Mouse (Mus musculus): ENCODE measurements around the gene Eln. TPM values are rescaled to one million over a fixed set of nuclear protein-coding genes. Genes with fewer than 3 reads are reported as not detected.

The Eln gene
- polyA plus RNA-seq, 2 experiments, result 1.7 to 3.6 TPM

GRCm38 (mm10) chr5:134746201-134746600, 922 bp downstream of the Eln start:
- 54% methylated on average over 10 of the region's 10 CpGs for WGBS (ENCODE audit: insufficient replicate concordance)
- TF ChIP-seq CTCF (IDR thresholded peaks at IDR 0.05; ENCODE audit: low read depth) (no peak), EP300 (IDR thresholded peaks at IDR 0.05; ENCODE audit: low read depth) (no peak)
- H3K4me3 ChIP-seq (ENCODE audit: insufficient read depth in 1 of 2, low read depth in 2 of 2, low read length in 2 of 2), result no peak overlapping the region
- H3K27me3 ChIP-seq (ENCODE audit: control insufficient read depth, insufficient read depth, low read length), result no peaks in the 10 kb centered on the region; the same call in 1 of the 2 replicates
- no peak overlapping the region for H3K9ac ChIP-seq (replicated peaks)
- DNase-seq (ENCODE audit: low read depth in 3 of 3, low spot score in 3 of 3) (no peak), ATAC-seq (ENCODE audit: insufficient read depth) (no peak)
- H3K27ac ChIP-seq, result no peak overlapping the region
- no peak overlapping the region for H3K4me2 ChIP-seq (ENCODE audit: low read depth)
- H3K4me1 ChIP-seq (replicated peaks; ENCODE audit: control insufficient read depth in 2 of 2, insufficient read depth in 2 of 2, low read length in 1 of 2), result no peaks in the 10 kb centered on the region
- no peaks in the 10 kb centered on the region for H3K36me3 ChIP-seq (replicated peaks; ENCODE audit: control insufficient read depth, insufficient read depth, low read depth)
- H3K9me3 ChIP-seq (ENCODE audit: control insufficient read depth, low read length), result no peaks in the 10 kb centered on the region

GRCm38 (mm10) chr5:134745801-134746200, 1.3 kb downstream of the Eln start:
- DNase-seq (ENCODE audit: low read depth in 3 of 3, low spot score in 3 of 3), result no peak
- no peaks in the 10 kb centered on the region for H3K36me3 ChIP-seq (replicated peaks; ENCODE audit: control insufficient read depth, insufficient read depth, low read depth)
- H3K9ac ChIP-seq (replicated peaks), result no peak overlapping the region
- H3K4me2 ChIP-seq (ENCODE audit: low read depth), result no peak overlapping the region
- no peak overlapping the region for H3K4me3 ChIP-seq (ENCODE audit: insufficient read depth in 1 of 2, low read depth in 2 of 2, low read length in 2 of 2)
- no peaks in the 10 kb centered on the region for H3K9me3 ChIP-seq (ENCODE audit: control insufficient read depth, low read length)
- H3K4me1 ChIP-seq (replicated peaks; ENCODE audit: control insufficient read depth in 2 of 2, insufficient read depth in 2 of 2, low read length in 1 of 2), result no peaks in the 10 kb centered on the region
- TF ChIP-seq CTCF (IDR thresholded peaks at IDR 0.05; ENCODE audit: low read depth), result no peak
- no peak for TF ChIP-seq EP300 (IDR thresholded peaks at IDR 0.05; ENCODE audit: low read depth)
- no peak overlapping the region for H3K27ac ChIP-seq
- 54% methylated on average over 3 of the region's 3 CpGs for WGBS (ENCODE audit: insufficient replicate concordance)
- no peak for ATAC-seq (ENCODE audit: insufficient read depth)
- H3K27me3 ChIP-seq (ENCODE audit: control insufficient read depth, insufficient read depth, low read length), result no peaks in the 10 kb centered on the region; the same call in 1 of the 2 replicates

GRCm38 (mm10) chr5:134745000-134745399, 2.1 kb downstream of the Eln start:
- TF ChIP-seq EP300 (IDR thresholded peaks at IDR 0.05; ENCODE audit: low read depth) (no peak), CTCF (IDR thresholded peaks at IDR 0.05; ENCODE audit: low read depth) (no peak)
- Histone ChIP-seq H3K27ac (no peak overlapping the region), H3K9ac (replicated peaks) (no peak overlapping the region), H3K36me3 (replicated peaks; ENCODE audit: control insufficient read depth, insufficient read depth, low read depth) (no peaks in the 10 kb centered on the region), H3K27me3 (ENCODE audit: control insufficient read depth, insufficient read depth, low read length) (no peaks in the 10 kb centered on the region; the same call in 1 of the 2 replicates), H3K4me1 (replicated peaks; ENCODE audit: control insufficient read depth in 2 of 2, insufficient read depth in 2 of 2, low read length in 1 of 2) (no peaks in the 10 kb centered on the region), H3K4me3 (ENCODE audit: insufficient read depth in 1 of 2, low read depth in 2 of 2, low read length in 2 of 2) (no peak overlapping the region), H3K4me2 (ENCODE audit: low read depth) (no peak overlapping the region), H3K9me3 (ENCODE audit: control insufficient read depth, low read length) (no peaks in the 10 kb centered on the region)
- ATAC-seq (ENCODE audit: insufficient read depth) (no peak), DNase-seq (ENCODE audit: low read depth in 3 of 3, low spot score in 3 of 3) (no peak)
- WGBS (ENCODE audit: insufficient replicate concordance), result 67% methylated on average over 3 of the region's 3 CpGs

GRCm38 (mm10) chr5:134743991-134744390, 3.1 kb downstream of the Eln start:
- H3K27me3 ChIP-seq (ENCODE audit: control insufficient read depth, insufficient read depth, low read length), result no peaks in the 10 kb centered on the region; the same call in 1 of the 2 replicates
- H3K4me3 ChIP-seq (ENCODE audit: insufficient read depth in 1 of 2, low read depth in 2 of 2, low read length in 2 of 2), result no peak overlapping the region
- no peak overlapping the region for H3K27ac ChIP-seq
- peak overlapping the region; percentile 1; the same call in 1 of the 2 replicates for H3K4me2 ChIP-seq (ENCODE audit: low read depth)
- H3K9ac ChIP-seq (replicated peaks), result no peak overlapping the region
- TF ChIP-seq CTCF (IDR thresholded peaks at IDR 0.05; ENCODE audit: low read depth) (no peak), EP300 (IDR thresholded peaks at IDR 0.05; ENCODE audit: low read depth) (no peak)
- H3K9me3 ChIP-seq (ENCODE audit: control insufficient read depth, low read length), result no peaks in the 10 kb centered on the region
- DNase-seq (ENCODE audit: low read depth in 3 of 3, low spot score in 3 of 3), result peak in 1 of 3 experiments; percentile 4
- no peaks in the 10 kb centered on the region for H3K4me1 ChIP-seq (replicated peaks; ENCODE audit: control insufficient read depth in 2 of 2, insufficient read depth in 2 of 2, low read length in 1 of 2)
- WGBS (ENCODE audit: insufficient replicate concordance), result 44% methylated on average over 12 of the region's 12 CpGs
- no peak for ATAC-seq (ENCODE audit: insufficient read depth)
- H3K36me3 ChIP-seq (replicated peaks; ENCODE audit: control insufficient read depth, insufficient read depth, low read depth), result no peaks in the 10 kb centered on the region

- Histone ChIP-seq H3K4me1 (replicated peaks; ENCODE audit: control insufficient read depth in 2 of 2, insufficient read depth in 2 of 2, low read length in 1 of 2) (no peaks in the 10 kb centered on the region), H3K36me3 (replicated peaks; ENCODE audit: control insufficient read depth, insufficient read depth, low read depth) (no peaks in the 10 kb centered on the region), H3K27ac (no peak overlapping the region), H3K4me3 (ENCODE audit: insufficient read depth in 1 of 2, low read depth in 2 of 2, low read length in 2 of 2) (no peak overlapping the region), H3K9ac (replicated peaks) (no peak overlapping the region), H3K4me2 (ENCODE audit: low read depth) (no peak overlapping the region), H3K9me3 (ENCODE audit: control insufficient read depth, low read length) (no peaks in the 10 kb centered on the region), H3K27me3 (ENCODE audit: control insufficient read depth, insufficient read depth, low read length) (no peaks in the 10 kb centered on the region)
- 13% methylated on average over 19 of the region's 19 CpGs for WGBS (ENCODE audit: insufficient replicate concordance)
- DNase-seq (ENCODE audit: low read depth in 3 of 3, low spot score in 3 of 3) (no peak), ATAC-seq (ENCODE audit: insufficient read depth) (no peak)
- TF ChIP-seq CTCF (IDR thresholded peaks at IDR 0.05; ENCODE audit: low read depth) (no peak), EP300 (IDR thresholded peaks at IDR 0.05; ENCODE audit: low read depth) (no peak)
These were observed 4.8 kb downstream of the Eln start for GRCm38 (mm10) chr5:134742221-134742795.
